Mouse (Mus musculus) thymus, postnatal 10 days (tissue): Measurements from ENCODE around the gene Maml3.

Experiments
- DNase-seq, 2 experiments: peaks; one replicate each; pipeline ENCODE4 v3.0.0; 2021; ENCODE audit warnings: low spot score in 2 of 2

The Maml3 gene

DNA sequence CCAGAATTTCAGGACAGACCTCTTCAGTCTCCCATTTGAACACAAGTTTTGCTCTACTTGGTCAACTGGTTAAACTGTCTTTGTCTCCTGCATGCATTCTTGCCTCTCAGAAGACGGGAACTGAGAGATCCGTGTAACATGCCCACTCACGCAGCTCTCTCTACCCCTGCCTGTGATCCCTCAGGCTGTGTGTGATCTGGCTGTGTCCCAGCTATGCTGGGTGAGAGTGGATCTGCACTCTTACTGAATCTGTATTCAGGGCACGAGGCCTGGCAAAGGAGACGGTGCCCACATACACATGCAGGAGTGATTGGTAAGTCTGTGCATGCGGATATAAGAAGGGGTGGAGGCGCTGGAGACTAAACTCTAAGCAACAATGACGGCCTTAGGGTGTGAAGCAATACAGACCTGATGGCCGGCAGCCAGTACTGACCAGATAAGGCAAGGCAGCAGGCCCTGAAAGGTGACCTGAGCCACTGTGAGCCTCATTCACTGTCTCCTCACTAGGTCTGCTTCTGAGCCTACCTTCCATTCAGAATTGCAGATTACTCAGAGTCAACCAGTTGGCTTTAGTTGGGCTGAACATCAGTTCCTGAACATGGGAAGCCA lies 274.0 kb downstream of the Maml3 start:
- no peak for DNase-seq

DNA sequence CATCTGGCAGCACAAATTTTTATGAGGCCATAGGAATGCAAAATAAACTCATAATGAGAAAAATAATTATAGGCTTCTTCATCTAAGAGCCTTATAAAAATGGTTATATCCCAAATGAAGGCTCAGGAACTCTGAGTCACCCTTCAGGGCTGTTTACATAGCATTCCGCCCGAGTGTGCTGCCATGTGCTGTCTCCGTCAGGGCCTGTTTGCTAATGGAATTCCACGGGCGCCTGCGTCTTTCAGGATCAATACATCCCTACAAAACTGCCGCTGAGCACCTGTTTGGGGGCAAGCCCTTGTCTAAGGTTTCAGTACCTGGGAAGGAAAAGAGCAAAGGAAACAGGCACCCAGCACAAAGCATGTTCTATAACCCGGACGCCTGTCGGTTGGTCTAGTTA lies 279.3 kb downstream of the Maml3 start:
- DNase-seq, result no peak

DNA sequence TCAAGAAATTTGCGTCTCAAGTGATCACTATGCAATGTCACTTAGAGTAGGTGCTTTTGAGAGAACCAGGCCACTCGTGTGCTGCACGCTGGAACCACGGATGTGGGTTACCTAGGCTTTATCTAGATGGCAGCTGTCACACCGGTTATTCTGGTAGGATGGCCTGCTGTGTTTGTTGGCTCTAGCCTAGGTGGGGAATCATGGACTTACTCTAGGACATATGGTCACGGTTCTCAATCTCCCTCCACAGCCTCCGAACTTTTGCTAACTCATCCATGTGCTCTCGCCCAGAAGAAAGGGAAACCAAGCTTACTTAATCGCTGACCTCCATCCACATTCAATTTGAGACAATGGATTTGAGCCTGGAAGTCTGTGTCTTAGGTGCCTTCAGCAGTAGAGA lies 280.4 kb downstream of the Maml3 start:
- DNase-seq, result no peak

DNA sequence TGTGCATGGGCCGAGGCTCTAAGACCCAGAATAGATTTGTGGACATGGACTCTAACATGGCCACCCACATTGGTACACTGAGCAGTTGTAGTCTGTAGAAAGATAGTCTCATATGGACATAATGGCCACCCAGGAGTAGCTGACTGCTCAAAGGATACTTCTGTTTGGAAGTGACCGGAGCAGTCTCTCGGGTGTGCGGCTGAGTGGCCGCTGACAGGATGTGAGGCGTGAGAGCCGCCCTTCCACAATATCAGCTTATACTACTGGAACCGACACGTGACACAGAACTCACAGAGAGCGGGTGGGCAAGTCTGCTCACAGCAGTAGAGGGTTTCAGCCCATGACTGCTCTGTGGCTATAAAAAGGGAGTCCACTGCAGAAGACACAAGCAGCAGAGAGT lies 283.3 kb downstream of the Maml3 start:
- DNase-seq, result no peak

DNA sequence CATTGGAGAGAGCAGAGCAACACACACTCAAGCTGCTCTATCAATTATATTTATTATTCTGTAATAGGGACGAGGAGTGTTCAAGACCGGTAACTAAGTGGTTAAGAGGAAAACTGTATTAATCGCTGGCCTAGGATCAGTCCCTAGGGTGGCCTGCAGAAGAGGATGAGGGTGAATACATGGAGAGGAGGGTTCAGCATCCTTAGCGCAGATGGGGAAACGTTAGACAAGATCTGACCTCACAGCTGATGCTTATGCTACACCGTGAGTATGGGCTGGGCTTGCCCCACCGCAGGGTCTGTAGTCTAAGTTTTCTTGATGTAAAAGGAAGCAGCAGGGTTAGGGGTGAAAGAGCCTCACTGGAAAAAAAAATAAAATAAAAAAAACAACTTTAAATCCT lies 285.8 kb downstream of the Maml3 start:
- DNase-seq, result no peak

DNA sequence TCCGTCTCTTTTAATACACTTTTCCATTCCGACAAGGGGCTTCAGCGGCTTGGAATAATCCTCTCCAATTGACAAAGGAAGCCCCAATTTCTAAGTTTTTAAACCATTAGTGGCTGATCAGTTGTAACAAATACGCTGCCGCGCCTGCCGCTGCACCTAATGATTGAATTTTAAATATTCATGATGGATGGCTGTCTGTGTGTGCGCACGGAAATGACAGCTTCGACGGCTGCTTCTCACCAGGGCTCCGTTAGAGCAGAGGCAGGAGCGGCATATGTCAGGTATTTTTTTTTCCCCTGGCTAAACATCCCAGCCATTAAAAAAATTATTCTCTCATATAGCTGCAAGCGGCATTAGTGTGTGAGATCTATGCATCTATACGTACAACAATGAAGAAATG lies 287.0 kb downstream of the Maml3 start:
- no peak for DNase-seq

DNA sequence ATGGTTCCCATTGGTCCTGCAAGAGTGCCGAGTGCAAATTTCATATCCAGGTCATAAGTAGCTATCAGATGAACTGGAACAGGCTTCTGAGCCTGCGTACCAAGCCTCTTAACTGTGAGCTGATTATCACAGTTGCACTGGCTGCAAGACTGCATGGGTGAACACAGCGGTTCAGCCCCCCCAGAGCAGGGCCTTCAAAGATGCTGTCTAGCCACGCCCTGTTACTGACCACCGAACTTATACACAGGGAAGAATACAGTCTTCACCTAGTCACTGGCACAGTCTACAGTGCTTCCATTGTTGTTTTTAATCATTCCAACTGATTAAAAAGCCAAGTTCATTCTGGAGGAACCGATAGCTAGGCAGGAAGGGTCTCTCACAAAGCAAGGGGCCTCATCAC lies 287.5 kb downstream of the Maml3 start:
- DNase-seq, result no peak

DNA sequence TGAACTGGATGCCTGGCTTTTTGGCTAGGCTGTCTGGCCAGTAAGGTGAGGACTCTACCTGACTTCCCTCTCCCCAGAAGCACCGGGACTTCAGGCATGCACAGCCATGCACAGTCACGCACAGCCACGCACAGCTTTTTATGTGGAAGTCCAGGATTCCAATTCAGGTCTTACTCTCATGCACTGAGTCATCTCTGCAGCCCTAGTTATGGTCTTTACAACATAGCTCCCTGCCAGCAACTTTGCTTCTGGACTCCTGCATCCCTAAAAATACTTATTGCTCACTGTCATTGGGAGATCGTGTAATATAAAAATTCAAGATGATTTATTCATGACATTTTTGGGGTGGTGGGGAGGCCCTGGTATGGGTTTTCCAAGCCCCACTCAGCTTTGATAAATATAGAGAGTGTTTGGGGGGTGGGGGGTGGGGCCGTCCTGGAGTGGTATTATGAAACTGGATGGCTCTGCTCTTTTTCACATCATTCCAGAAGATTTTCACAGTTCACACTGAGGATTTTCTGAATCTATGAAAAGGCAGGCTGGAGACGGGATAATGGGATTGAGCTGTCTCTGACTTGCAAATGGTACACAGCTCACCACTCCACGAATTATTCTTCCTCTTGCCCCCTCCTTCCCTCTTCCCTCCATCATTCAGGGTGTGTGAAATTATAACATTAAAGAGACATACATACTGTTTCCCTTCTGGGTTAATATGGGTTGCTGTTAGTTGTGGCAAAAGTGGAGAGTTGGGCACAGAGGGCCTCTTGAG lies 288.2 kb downstream of the Maml3 start:
- DNase-seq, result no peak

DNA sequence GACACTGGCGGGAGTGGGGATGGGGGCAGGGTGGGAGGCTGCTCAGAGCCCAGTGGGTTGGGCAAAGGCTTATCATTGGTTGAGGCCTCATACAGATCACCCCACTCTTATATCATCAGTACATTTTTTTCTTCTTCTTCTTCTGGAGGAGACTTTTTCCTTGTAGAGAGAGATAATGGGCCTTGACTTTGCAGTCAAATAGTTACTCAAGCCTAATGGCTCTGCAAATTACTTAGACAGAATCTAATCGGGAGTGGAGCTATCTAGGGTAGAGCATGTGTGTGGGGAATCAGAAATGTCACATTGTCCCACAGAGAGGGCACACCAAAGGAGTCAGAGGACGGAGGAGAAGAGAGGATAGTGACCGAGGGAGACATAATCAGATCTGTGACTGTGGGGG lies 290.8 kb downstream of the Maml3 start:
- no peak for DNase-seq

DNA sequence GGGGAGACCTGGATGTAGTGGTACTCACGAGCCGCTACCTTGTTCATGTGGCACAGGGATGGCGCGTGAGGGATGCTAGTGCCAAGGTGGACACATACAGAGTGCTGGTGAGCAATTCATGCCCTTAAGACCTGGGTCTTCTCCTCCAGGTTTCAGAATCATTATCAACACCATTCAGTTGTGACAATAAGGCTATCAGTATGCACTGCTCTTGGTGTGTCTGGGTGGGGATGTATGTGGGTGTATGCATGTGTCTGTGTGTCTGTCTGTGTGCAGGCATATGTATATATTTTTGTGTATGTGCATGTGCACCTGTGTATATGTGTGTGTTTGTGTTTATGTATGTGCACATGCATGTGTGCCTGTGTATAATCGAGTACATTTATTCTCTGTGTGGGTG lies 291.7 kb downstream of the Maml3 start:
- no peak for DNase-seq

DNA sequence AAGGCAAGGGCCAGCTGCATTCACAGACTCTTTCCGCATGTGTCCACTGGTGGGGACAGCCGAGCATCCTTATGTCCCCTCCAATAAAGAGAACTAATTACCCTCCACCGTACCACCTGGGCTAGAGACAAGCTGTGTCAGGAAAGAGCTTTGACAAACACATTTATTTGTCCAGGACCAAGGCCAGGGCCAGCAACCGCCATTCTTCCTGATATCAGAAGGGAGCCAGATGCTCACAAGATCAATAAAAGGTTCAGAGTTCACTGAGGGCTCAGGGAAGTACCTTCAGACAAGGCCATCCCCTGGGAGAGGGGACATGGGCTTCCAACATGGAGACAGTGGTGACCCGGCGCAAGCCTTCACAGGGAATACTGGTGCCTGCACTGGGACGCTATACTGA lies 294.1 kb downstream of the Maml3 start:
- DNase-seq, result no peak

DNA sequence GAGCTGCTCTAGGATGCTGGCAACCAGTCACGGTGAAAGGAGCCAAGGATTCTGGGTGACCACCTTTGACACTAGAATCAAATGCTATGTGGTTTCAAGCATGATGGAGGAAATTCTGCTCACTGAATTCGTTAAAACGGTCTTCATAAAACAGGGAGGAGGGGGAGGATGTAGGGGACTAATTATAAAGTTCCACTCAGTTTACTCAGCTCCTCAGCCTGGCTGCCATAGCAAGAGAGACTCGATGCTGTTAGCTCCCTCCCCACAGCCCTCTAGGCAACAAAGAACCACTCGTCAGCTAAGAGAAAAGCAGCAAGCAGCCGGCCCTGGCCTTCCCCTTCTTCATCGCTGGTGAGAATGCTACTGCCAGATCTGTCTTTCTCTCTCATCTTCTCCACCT lies 295.1 kb downstream of the Maml3 start:
- DNase-seq, result no peak

DNA sequence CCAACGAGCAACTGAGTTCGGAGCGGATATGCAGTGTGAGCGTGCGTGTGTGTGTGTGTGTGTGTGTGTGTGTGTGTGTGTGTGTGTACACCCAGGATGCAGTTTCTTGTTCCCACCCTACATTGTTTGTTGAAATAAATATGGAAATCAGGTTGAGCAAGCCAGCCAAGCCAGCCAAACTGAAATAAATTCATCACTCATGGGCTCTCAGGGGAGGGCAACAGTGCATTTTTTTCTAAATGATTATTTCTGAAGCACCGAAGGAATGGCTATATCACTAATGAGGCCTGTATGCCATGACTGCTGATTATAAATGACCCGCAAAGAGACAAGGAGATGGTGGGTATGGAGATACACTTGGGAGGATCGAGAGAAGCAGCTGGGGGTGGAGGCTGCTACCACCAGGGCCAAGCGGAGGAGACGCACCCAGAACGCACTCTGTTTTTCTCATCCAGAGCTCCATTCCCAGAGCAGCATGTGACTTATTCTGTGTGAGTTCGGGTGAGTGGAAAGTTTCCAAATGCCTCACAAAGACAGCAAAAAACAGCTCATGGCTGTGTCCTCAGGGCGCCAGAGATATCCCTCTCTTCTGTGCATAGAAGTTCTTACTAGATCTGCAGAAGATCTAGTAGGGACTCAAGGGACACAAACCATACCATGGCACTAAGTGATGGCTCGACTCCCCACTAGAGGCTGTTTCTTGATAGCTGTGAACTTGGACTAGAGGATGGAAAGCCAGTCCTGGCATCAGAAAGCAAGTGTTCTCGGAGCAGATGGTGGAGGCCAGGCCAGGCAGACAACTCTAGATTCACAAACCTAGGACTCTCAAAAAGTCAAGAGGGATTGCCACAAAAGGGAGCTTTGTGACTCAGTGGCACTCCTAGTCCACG lies 296.6 kb downstream of the Maml3 start:
- DNase-seq, result no peak

DNA sequence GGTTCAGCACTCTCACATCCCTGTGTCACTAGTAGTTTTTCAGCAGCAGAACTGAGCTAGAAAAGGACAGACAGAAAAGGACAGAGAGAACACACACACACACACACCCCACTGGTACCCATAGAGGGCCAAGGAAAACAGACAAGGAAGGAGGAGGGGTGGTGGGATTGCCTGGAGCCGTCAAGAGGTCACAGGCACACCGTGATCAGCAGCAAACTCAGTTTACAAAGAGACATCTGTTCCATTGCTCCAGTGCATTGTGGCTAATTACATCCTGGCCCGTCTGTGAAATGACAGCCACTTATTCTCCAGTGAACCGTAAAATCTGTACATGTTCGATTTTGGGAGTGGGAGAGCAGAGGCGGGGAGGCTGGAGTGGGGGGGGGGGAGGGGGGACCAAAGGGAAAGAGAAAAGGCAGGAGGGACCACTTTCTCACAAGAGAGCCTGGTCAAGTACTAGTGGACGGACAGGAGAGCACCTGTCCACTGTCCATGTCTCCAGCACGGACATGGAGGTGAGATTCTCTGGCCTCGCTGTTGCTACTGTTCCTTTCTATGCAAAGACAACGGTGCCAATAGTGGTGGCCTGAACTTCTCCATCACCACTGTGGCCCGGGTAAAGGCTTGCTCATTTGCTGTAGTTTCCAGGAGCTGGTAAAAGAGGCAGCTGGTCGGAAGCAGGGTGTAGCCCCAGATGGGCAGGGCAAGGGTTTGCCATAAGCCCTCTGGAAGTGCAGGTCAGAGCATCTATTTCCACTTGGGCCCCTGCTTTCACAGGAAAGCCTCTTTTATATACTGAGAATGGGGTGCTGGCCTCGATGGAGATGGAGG lies 299.2 kb downstream of the Maml3 start:
- no peak for DNase-seq

DNA sequence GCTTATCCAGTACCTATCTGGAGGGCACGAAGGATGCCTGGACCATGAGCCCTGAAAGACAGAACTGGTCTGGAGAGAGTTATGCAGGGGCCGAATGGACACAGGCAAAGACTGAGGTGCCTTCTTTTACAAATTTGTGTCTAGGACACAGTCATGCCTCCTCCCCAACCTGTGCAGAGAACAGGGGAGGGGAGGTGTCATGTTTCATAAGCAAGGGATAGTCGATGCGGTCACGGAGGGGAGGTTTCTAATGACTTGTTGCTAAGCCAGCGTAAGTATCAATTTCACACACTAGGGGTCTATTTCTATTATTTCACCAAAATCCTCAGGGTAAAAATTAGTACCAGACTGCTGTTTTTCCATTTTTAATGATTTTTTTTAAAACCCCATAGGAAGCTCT lies 301.0 kb downstream of the Maml3 start:
- no peak for DNase-seq

DNA sequence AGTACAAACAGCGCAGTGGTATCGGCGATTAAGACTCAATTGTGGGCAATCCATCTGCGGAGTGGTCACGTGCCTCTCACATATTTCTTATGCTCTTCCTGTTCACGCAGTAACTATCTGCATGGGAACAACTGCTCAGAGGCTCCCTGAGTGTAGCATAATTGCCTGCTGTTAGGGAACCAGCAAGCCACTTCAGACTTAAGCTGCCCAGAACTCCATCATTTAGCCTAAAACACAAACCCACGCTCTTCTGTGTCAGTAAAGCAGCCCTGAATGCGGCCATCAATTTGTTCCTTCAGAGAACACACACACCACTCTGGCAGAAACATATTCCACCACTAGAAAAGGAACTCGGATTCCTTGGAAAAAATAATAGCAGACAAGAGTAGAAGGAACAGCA lies 305.2 kb downstream of the Maml3 start:
- no peak for DNase-seq

DNA sequence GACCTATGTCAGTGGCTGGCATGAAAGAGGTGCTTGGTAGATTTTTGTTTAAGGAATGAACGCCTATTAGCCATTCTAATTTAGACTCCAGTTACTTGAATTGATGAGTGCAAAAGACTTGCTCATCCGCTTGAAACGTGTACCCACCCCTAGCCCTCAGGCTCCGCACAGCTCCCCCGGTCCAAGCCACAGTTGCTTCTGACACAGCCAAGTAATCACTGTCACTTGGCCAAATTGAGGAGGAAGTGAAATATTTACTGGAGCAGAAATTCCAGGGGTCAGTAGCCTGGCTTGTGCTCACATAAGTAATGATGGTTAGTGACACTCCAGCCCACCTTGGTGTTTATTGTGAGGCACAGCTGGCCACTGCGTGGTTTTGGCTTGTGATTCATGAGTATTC lies 308.0 kb downstream of the Maml3 start:
- no peak for DNase-seq

DNA sequence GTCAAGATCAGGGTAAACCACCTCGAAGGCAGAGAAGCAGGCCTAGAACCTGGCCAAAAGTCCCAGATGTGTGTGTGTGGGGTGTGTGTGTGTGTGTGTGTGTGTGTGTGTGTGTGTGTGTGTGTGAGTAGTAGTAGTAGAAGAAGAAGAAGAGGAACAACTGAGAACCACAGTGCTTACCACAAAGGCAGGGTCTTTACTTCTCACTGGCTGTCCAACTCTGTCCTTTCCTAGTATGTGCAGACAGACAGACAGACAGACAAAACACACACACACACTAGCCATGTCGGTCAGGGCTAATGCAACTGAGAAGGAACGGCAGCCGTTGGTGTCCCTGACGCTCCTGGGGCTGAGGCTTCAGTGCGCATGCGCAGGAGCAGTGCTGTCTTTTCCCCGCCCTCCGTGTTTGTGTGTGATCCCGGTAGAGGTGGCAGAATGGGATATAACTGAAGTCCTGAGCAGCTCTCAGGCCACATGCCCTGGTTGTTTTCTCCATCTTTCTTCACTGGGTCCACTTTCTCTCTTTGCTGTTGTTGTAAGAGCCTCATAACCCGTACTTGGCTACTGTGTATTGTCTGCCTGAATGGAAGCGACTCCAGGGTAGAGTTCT lies 308.6 kb downstream of the Maml3 start:
- DNase-seq, result peak; percentile 8 to 41

DNA sequence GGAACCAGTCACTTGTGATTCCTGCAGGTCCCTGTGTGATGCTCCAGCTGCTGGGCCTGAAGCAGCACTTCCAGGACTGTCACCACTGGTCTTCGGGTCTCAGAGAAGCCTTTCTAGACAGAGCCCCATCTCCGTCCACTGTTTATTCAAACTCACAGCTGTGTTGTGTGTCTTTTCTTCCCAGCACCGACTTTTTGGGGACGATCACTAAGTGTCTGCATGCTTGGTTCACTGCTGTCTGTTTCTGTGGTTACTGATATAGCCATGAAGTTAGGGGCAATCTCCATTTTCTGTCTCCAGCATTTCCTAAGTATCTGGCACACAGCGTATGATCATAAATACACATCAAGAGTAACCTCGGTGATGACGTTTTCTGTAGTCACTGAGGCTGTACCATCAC lies 313.3 kb downstream of the Maml3 start:
- no peak for DNase-seq

DNA sequence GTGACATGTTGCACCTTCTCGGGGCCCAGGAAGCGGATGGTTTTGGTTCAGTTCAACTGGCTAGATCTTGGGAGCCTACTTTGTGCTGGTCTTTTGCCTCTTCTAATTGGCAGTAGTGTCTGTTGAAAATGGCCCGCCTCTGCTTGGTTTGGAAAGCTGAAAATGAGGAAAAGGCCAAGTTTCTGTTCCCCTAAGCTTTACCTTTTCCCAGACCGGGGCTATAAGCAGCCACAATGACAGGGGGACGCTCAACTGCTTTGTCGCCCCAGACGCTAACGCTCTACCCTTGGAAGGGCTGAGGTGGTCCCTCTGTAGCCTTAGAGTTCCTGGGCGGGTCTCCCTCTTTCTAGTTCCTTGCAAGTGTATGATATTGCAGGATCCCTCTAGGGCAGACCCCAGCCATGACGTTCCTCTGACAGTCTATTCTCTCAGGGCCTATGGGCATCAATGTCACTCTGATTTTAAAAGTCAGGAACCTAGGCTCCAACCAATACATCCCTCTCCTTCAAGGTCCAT lies 315.4 kb downstream of the Maml3 start:
- no peak for DNase-seq
